Mouse (Mus musculus) CD4-positive helper T cell, adult 2 months (primary cell): Measurements from ENCODE around the gene Fam19a5.

ENCODE experiments used
- DNase-seq: peaks from one replicate; pipeline ENCODE4 v3.0.0-alpha.2; 2012; ENCODE audit warnings: low read depth, missing footprints, low spot score

Fam19a5 gene

DNA sequence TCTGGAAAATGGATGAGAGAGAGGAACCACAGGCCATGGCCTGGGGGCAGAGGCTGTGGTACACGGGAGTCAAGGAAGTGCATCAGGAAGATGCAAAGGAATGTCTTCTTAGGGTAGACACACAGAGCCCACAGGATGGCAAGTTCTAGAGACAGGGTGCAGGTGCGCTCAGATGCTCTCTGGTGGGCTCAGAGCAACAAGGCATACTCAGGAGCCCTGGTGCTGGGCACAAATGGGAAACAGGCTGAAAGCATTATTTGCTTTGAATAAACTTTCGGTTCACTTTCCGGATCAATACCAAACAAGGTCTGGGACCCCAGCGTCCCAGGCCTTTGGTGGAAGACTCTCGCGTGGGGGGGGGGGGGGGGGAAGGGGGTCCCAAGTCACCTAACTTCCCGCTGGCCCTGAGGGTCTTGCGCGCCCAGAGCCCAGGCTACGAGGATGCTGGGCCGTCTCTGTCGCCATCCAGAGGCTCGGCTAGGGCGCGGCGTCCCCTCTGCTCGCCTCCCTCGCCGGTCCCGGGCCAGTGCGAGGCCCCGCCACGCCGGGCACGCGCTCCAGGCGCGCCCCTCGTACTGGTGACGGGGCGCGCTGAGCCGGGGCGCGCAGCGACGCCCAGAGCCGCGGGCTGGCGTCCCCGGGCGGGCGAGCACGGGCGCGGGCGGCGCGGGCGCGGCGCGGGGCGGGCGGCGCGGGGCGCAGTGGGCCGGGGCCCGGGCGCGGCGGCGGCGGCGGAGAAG is at the start of gene Fam19a5:
Gene Fam19a5 (plus strand): TSS at position 701 of the 740 bp plus-strand sequence.
- no peak for DNase-seq

DNA sequence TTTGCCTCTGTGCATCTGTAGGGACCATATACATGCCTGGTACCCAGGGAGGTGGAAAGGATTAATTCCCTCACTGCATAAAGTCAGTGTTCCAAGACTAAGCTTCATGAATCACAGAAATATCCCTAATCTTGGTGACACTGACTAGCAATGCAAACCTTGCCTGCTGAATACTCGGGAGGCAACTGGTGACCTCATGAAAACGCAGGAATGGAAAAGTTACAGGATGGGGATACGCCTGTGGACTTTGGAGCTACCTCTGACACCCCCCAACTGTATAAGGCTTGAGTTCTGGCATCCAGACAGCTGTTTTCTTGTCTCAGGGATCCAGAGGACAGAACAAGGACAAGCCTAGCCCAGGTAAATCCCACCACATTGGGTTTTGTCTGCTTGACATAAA is 42.4 kb upstream of the Fam19a5 start:
- no peak for DNase-seq

DNA sequence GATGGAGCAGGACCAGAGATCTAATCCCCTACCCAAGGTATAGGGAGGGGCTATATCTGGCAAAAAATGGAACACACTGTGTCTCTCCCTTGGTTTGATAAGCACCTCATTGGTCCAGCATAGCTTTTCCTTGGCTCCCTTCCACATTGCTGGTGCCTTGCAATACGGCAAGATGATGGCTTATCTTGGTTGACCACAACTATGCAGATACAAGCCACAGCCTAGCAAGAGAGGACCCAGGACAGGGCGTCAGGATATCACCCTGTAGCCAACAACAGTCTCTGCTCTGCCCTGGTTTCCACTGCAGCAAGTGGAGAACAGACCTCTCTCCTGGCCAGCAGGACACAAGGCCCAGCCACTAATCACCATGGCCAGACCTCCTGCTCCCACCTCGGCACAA is 36.8 kb upstream of the Fam19a5 start:
- DNase-seq: no peak

DNA sequence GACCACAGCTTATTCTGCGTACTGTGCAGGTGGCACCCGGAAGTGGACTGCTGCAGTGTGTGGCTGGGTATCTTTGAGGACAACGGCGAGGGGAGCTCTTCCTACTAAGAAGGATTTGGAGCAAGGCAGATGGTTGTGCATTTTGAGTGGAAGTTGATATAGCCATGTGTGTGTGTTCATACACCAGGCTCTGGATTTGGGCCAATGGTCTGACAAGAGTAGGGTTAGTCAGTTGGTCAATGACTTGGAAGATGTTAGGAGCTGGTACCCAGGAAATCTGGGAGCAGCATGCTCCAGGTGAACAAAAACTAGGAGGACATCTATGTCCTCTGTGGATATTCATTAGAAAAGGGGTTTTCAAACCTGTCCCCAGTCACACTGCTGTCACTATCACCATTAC is 33.2 kb upstream of the Fam19a5 start:
- no peak for DNase-seq

DNA sequence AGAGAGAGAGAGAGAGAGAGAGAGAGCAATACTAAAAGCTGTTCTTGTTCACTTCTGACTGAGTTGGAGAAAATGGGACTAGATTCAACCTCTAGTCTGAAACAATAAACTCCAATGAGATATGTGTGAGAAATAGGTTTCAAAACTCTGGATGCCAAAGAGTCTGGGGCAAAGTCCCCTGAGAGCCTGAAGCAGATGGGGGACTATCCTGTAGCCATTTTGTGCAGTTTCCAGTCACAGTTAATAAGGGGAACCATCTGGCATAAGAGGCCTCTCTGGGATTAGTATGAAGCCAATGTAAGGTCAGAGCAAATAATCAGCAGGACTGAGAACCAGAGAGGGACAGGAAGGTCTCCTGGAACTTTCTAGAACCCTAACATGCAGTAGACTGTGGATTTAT is 25.9 kb upstream of the Fam19a5 start:
- no peak for DNase-seq

DNA sequence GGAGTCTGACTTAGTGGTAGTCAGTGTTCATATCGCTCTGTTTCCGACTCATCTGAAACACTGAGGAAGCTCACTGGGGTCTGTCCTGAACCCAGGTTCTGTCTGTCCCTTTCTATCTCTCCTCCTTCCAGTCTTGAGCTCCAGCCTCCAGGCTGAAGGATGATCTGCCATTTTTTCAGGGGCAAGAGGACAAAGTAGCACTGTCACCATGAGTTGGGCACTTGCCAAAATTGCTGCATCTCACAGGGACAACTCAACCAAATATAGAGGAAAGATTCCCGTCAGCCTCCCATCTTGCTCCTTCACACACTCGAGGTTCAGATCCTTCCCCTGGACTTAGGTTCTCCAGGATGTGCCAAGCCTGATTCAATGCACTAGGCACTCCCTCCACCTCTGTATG is 14.8 kb upstream of the Fam19a5 start:
- no peak for DNase-seq

DNA sequence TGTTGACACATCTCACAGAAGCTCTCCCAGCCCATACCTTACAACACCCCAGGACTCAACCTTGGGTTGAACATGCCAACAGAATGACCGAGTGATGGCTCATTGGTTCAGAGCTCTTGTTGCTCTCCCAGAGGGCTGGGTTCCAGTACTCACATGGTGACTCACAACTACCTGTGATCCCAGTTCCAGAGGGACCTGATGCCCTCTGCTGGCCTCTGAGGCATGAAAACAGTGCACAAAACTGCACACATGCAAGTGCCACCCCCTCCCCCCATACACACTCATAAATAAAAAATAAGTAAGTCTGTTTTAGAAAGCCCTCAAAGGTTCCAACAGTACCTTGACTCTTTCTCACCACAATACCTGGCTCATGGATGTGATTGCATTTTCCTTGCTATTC is 2.4 kb upstream of the Fam19a5 start:
- no peak for DNase-seq

DNA sequence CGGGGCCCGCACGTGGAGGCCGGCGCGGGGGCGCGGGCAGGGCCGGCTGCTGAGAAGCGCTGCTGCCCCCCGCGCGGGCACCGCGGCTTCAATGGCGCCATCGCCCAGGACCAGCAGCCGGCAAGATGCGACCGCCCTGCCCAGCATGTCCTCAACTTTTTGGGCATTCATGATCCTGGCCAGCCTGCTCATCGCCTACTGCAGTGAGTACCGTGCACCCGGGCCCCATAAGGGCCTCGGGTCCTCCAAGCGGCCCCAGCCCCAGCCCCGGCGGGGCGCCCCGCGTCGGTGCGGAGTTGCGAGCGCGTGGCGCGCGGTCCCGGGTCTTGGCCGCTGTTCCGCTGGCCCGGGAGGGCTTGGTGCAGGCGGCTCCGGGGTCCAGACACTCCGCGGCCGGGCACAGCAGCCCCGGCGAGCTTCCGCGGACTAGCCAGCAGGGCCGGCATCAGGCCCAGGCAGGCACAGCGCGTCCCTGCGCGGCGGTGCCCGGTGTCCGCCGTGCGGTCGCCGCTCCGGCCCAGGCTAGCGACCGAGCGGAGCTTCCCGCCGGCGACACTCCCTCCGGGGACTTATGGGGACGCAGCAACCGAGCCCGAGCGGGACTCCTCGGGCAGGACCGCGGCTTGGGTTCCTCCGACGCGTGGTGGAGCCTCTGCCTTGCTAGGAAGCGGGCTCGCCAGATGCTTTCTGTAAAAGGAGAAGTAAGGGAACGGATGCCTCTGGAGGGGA is 466 bp downstream of the Fam19a5 start:
- DNase-seq: no peak

DNA sequence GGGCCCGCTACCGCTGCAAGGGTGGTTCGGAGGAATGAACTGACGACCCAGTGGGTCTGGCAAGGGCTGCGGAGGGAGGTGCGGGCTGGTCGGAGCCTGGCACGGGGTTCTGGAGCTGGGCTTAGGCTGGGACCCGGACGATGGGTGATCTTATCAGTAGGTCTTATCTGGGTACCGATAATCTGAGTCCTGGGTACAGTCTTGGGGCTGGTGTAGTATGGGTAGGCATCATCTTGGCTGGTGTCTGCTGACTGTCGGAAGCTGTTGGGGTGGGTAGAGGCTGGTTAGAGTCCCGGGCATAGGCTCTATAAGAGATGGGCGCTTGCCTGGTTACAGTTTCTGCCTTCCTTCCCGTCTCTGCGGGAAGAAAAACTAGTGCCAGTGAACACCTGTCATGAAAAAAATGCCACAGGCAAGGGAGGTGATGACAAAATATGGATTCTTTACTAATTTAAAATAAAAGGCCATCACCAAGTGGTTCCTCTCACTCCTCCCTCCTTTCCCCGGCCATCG is 1.1 kb downstream of the Fam19a5 start:
- DNase-seq: no peak

DNA sequence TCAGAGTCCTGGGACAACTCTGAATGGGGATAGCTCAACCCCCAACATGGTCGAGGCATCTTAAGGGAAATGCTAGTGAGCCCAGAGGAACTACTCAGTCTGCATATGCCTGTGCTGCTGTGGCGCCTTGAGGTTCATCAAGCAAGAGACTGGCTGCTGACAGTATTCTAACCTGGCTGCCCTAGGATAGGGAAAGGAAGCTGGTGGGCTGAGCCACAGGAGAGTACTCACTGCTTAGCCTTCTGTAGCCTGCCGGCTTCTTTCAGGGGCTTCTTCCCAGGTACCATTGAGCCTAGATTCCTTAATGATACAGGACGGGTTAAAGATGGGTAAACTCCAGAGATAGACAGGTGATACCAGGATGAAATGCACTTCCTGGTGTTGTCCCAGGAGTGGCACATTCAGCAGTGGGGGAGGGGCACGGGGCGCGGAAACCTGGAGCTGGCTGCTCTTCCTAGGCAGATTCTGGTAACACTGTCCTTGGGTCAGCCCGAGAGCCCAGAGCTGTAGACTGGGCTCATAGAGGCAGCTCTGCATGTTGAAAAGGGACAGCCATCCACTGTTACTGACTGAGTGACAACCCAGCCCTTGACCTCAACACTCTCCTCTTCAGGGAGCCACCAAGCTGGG is 1.7 kb downstream of the Fam19a5 start:
- no peak for DNase-seq

DNA sequence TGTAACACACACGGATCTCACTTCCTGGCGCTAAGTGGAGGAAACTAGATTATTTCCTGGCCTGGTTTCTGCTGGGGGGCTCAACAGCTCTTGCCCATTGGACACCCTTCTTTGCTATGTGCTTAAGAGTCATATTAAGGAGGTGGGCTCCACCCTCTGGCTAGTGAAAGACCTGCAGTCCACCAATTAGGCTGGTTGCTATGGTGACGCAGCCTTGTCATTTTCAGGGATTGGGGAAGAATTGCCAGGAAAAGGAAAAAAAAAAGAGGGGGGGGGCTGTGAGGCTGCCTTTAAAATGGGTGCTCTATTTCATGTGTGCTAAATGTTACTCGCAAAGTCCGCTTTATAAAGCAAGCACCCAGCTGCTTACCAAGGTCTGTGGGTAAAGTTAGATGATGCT is 2.9 kb downstream of the Fam19a5 start:
- DNase-seq: no peak

DNA sequence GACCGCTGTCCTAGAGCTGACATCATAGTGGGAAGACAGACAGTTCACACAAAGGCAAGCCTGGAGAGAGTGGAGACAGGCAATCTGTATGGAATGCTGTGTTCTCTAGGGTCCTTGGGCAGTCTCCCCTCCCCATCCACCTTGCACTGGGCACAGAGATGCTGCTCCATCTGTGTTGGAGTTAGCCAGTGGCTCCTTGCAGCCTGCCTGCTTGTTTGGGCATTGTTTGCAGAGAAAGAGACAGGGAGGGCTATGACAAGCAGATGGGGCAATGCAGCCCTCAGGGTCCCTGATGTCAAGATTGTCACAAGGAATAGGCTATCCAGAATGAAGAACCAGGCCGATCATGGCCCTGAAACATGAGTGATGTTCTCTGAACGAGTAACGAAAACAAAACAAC is 5.6 kb downstream of the Fam19a5 start:
- DNase-seq: no peak

DNA sequence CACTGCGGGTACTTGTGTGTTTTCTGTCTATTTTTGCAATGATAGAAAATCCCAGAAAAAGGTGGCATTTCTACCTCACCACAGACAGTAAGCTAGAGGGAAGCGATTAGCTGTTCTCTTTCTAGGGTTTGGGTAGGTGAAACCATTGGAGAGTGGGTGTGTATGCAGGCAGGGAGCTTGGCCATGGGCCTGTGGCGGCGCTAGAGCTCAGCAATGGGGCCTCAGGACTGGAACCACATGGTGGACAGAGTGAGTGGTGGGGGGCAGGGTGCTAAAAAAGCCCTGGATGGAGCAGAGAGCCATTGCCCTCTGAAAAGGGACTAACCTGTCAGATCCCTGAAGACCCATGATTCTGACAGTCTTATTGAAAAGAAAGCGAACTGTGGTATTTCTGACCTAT is 6.7 kb downstream of the Fam19a5 start:
- no peak for DNase-seq

DNA sequence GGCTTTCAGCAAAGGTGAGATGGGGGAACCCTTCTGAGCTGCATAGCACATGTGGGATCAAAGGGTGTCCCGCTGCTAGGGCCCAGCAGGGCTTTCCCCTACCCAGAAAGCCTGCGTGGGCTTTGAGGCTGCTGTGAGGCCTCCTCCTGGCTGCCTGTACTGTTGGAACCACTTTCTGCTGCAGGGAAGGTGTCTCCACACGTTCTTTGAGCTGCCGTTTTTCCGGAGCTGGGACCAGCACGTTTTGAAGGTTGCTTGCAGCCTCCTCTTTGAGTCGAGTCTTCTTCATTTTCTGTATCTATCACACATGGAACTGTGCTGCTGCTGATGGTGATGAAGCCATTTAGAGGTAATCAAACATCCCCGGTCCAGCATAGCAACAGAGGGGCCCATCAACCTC is 7.5 kb downstream of the Fam19a5 start:
- no peak for DNase-seq

DNA sequence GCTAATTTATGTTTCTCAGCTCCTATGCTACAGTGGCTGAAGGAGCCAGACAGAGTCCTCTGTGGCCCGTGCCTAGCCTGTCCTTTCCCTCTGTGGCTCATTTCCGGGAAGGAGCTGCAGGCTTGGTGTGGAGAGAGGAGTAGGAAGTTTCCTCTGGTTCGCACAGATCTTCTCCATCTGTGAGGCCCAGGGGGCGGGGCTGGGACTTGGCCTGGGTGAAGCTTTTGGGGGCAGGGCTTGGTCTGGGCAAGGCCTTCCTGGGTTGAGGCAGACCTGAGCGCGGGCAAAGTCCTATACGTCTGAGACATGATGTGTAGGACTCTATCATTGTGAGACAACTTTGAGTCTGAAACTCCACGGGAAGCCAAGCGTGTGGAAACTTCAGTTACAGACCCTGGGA is 11.7 kb downstream of the Fam19a5 start:
- no peak for DNase-seq

DNA sequence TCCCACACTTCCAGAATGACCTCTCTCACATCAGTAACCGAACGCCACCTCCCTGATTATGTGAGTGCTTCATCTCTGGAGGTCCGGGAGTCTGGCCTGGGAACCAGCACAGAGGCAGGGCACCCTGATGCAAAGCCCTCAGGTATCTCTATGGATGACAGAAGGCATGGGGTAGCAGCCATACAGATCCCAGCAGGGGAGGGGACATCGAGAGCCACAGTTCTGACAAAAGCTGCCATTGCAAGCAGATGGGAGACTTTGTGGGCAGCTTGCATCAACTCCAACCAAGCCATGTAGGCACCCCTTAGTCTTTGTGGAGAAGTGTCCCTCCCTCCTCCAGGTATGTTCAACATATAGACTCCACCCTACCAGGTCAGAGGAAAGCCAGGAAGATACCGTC is 20.2 kb downstream of the Fam19a5 start:
- DNase-seq: no peak

DNA sequence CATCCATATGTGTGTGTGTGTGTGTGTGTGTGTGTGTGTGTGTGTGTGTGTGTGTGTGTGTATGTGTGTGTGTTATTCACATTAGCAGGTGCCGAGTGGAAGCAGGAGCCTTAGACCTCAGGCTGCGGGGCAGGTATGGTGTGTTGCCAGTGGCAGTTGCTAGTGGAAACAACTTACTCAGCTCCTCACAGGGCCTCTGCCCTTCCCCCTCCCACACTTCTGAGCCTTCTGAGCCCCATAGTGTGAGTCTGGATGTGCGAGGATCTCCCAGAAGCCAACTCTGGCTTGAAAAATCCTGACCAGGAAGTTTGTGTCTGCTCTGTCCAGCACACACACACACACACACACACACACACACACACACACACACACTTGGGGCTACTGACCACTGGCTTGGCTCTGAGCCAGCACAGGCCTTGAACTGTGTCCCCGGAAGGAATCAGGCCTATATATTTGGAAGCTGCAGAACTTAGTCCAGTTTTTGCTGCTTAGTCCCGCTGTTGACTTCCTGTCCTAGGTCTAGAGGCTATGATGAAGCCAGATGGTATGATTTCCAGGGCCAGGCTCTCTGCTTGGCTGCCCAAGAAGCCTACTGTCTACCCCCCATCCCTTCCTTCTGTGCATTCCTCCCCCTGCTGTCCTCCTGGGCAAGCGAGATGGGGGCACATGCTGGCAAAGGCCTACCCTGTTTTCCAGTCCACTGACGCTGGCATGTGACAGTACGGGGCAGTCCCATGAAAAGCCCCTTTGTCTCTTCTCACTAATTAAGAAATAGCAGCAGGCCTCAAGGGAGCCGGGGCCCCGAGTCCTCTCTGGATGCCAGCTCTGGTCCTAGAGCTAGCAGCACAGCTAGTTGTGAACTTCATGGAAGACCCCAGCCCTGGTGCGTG is 22.2 kb downstream of the Fam19a5 start:
- no peak for DNase-seq

DNA sequence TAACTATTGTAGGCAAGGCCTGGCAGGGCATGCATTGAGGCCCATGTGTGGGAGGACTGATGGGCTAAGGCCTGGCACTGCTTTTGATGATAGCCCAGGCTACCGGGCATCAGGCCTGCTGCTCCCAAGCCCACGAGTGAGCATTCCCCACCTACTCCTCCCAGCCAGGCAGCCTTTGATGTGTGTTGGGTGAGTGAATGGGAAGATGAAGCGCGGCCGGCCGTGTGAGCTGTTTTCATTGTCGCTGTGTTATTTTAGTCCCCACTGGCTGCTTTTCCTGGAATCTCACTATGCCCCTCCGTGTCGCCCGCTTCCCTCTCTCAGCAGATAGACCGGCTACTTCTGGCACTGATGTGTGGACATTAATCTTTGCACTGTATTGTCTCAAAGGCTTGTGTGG is 26.1 kb downstream of the Fam19a5 start:
- no peak for DNase-seq

DNA sequence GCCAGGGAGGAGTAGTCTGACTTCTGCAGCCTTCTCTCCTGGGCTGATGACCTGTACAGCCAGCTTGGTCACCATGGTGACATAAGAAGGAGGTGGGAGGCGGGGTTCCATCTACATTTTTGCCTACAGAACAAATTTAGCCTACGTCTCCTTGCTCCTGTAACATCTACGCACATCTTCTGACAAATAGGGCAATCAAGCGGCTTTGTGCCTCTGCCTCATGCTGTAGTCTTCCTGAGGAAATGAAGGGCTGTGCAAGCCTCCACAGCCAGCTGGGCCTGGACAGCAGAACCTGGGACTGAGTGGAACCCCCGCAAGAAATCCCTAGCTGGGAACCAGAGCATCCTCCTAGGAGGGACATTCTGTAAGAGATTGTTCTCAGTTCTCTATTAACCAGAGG is 35.8 kb downstream of the Fam19a5 start:
- DNase-seq: no peak

DNA sequence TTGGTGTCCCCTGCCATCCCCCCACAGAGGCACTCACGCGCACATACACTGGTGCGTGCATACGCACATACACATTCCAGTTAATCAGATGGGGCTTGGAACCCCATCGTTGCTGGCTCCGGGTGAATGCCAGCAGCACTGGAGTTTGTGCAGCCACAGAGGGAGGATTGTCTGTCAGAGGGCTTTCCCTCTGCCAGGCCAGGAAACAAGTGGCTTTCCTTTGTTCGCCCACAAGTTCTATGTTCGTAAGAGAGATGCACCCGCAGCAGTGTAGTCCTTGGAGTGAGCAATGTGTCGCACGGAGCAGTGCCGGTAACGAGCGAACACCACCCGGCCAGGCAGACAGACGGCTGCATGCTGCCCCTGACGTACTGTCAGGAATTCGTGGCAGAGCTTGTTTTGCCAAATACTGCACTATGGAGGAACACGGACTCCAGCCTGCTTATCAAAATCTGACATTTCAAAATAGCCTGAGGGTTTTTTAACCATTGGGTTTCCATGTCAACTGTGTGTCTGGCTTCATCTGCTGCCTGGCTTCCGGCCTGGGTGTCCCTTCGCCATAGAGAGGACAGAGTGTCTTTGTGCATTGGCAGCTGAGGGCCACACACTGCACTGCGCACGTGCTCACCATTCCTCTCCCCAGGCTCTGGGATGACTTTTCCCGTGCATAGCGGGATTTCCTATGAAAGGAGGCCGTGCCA is 40.0 kb downstream of the Fam19a5 start:
- DNase-seq: no peak

DNA sequence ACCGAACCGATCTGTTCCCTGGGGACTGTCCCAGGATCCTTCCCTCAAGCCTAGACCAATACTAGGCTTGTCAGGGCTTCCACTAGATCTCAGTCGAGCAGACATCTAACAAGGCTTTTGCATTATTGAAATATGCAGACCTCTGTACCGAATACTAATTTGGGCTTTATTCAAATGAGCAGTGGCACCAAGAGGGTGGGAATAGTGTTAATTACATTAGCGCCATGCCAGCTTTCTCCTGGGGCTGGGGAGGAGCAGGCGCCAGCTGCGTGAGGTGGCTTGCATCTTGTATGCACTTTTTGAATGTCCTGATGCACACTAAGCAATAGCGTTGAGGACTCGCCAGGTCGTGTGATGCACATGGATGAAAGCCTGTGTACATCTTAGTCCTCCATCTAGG is 46.9 kb downstream of the Fam19a5 start:
- no peak for DNase-seq
